Mouse (Mus musculus): ENCODE results near the gene Adcy6.

Adcy6 gene

GRCm38 (mm10) chr15:98602921-98603458, 6.9 kb downstream of the Adcy6 start:
- in situ Hi-C loops (cut with MboI, MseI): no loop called here

DNA sequence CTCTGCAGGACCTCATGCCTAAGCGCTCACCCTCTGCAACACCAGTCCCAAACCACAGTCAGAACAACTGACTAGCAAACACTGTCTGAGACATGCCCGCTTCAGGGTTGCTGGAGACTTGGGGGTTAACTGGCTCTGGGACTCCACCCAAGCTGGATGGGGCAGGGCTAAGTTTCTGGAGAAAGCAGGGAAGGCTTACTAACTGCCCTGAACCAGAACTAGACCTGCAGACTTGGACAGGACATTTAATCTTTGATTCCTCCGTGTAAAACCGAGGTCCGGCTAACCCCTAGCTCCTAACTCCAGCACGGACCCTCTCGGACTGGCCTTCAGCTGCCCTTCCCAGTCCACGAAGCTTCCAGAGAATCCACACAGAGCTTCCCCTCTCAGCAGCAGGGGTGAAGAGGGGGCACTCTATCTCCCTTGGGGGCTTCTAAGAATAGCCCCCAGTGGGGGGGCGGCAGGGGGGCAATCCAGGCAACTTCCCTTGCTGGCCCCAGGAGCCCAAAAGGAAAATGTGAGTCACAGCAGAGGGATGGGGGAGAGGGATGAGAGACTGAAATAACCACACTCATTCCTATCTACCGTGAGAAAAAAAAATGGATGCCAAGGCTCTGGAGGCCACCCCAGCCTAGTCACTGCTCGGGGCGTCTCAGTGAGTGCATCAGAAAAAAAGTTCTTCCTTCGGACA, 7.5 kb downstream of the Adcy6 start:
- in situ Hi-C loops (cut with MboI, MseI): no loop called here

GRCm38 (mm10) chr15:98601832-98602190, 8.1 kb downstream of the Adcy6 start:
- in situ Hi-C loops (cut with MboI, MseI): no loop called here

- in situ Hi-C loops (cut with MboI, MseI): no loop called here
Measured at GRCm38 (mm10) chr15:98600036-98600709, 9.7 kb downstream of the Adcy6 start.

DNA sequence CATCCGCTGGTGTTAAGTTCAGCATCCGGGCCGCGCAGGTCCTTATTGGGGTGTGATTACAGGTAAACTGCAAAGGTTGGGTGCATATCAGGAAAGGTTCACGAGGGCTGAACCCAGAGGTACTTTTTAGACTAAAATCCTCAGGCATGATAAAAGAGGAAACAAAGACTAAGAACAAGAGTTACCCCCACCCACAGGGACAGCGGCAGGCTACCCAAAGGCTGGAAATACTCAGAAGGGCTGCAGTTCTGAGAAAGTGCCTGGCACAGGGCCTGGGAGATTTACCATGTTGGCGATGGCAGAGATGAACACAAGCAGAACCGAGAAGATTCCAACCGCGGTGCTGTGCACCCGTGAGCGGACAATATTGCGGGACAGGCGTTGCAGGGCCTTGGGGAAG, 13.3 kb downstream of the Adcy6 start:
- in situ Hi-C loops (cut with MboI, MseI): no loop called here

DNA sequence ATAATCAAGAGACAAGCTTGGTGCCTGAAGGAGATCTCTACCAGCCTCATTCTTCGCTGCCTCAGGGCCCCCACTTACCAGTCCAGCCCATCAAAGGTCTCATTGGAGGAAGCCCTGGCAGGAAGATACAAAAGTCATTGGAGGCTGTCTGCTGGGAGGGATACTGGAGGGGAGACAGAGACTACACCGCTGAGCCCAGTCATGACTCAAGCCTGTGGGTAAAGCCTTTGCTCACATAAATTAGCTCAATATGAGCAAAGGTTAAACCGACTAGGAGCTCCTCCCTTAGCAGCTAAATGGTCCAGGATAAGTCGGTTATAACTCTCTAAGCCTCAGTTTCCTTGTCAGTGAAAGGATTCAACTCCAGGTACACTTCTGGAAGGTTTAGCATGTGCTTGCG, 14.8 kb downstream of the Adcy6 start:
- in situ Hi-C loops (cut with MboI, MseI): no loop called here

DNA sequence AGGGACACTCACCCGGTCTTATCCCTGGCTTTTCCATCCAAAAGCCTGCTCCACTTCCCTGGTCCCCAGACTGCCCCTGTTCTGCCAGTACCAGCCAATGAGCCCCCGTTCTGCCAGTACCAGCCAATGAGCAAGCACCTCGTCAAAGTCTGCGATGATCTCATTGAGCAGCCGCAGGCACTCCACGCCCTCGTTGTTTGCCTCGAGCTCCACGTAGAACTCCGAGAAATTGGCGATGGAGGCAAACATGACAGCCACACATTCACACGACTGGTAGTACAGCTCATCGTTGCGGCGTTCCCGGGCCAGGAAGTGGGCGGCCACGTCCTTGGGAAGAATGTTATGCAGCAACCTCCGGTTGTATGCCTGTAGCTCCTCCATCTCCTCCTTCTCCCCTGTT, 15.7 kb downstream of the Adcy6 start:
- in situ Hi-C loops (cut with MboI, MseI): no loop called here

DNA sequence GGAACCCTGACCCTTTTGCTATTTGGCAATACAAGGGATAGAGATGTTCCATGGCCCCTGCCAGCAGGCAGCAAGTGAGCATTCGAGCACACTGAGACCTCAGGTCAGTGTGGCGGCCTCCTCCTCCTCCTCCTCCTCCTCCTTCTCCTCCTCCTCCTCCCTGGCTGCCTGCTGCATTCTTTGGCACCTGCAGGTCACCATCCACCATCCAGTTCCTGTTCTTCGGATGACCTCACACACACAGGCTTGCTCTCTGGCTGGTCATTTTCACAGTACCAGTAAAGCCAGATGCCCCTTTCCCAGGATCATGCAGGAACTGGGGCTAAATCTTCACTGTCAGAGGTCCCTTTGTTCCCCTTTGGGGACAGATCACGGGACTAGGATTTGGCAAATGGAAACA, 18.5 kb downstream of the Adcy6 start:
- in situ Hi-C loops (cut with MboI, MseI): no loop called here

GRCm38 (mm10) chr15:98589640-98590336, 20.1 kb downstream of the Adcy6 start:
- in situ Hi-C loops (cut with MboI, MseI): loop anchor here in 1 of 2 experiments (5.0 to 10.0 kb wide), 2 partner anchors 45 to 113 kb away; partner anchors contain the start of gene Cacnb3

- in situ Hi-C loops (cut with MboI, MseI): loop anchor here in 1 of 2 experiments (5.0 to 10.0 kb wide), 2 partner anchors 47 to 115 kb away; partner anchors contain the start of gene Cacnb3
Measured at GRCm38 (mm10) chr15:98587751-98588150, 22.1 kb downstream of the Adcy6 start.

- in situ Hi-C loops (cut with MboI, MseI): loop anchor here in 1 of 2 experiments (5.0 to 10.0 kb wide), 2 partner anchors 49 to 116 kb away; partner anchors contain the start of gene Cacnb3
Measured at GRCm38 (mm10) chr15:98586141-98586540, 23.7 kb downstream of the Adcy6 start.

DNA sequence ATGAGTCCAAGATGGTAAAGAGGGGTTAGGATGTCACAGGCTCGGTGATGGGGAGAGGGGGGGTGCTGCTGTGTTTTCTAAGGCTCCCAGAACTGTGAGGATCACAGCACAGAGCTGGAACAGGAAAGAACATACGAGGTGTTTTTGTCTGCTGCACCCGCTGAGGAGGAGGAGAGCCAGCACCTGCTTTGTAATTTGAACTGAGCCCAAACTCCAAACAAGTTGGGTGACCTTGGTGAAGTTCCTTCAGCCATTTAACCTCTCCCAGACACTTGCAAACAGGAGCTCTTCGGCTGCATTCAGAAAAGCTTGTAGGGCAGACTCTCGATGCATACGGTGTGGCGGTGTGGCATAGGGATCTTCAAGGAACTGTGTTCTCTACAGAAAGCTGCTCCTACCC, 24.5 kb downstream of the Adcy6 start:
- in situ Hi-C loops (cut with MboI, MseI): loop anchor here in 1 of 2 experiments (5.0 to 10.0 kb wide), 2 partner anchors 49 to 117 kb away; partner anchors contain the start of gene Cacnb3

GRCm38 (mm10) chr15:98582996-98583395, 26.9 kb downstream of the Adcy6 start:
- in situ Hi-C loops (cut with MboI, MseI): loop anchor here (5.0 to 10.0 kb wide), 3 partner anchors 34 to 119 kb away; partner anchors contain the start of gene Cacnb3 (in 1 of the 2)

DNA sequence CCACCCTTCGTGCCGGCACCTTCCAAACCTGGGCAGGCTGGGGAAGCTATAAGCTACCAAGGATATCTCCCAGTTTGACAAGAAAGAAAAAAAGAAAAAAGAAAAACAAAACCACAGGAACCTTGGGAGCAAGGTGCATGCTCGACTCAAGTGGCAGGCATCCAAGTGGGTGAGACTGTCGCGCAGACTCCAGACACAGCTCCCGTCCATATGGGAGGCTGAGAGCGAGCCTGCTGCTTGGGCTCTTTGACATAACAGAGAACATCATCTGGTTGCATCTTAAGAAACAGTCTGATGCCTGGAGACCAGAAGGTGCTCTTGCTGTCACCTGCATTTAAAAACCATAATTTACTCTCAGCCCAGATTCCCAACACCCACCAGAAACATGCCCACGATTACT, 27.5 kb downstream of the Adcy6 start:
- in situ Hi-C loops (cut with MboI, MseI): loop anchor here (5.0 to 10.0 kb wide), 3 partner anchors 35 to 120 kb away; partner anchors contain the start of gene Cacnb3 (in 1 of the 2)

DNA sequence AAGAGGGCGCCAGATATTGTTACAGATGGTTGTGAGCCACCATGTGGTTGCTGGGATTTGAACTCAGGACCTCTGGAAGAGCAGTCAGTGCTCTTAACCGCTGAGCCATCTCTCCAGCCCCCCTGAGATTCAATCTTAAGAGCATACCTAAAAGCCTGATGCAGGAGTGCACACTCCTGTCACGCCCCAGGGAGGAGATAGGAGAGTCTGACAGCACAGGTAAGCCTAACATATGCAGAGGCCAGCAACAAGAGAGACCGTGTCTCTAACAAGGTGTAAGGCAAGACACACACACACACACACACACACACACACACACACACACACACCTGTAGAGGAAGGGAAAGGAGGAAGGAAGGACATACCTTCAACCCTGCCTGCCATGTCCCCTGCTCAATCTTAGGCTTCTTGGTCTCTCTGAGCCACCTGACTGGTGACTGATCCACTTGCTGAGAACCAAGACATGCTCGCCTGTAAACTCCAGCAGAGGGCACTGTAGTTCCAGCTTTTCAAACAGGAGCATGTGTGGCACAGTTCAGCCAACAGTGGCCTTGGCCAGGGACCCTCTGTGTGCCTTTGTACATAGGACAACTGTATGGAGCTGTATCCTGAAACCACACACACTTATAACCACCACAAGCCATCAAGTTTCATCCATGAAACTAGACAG, 29.9 kb downstream of the Adcy6 start:
- in situ Hi-C loops (cut with MboI, MseI): loop anchor here (5.0 to 10.0 kb wide), 3 partner anchors 37 to 122 kb away; partner anchors contain the start of gene Cacnb3 (in 1 of the 2)

GRCm38 (mm10) chr15:98579310-98579709, 30.6 kb downstream of the Adcy6 start:
- in situ Hi-C loops (cut with MboI, MseI): no loop called here

DNA sequence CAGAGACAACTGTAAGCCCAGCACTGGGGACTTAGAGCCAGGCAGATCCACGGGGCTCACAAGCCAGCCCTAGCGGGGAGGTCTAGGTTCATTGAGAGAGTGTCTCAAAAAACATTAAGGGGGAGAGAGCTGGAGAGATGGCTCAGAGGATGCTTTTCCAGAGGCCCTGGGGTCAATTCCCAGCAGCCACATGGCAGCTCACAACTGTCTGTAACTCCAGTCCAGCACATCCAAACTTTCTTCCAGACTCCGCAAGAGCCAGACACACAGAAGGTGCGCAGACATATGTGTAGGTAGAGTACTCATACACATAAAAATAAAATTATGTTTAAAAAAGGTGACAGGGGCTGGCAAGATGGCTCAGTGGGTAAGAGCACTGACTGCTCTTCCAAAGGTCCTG, 36.6 kb downstream of the Adcy6 start:
- in situ Hi-C loops (cut with MboI, MseI): no loop called here

DNA sequence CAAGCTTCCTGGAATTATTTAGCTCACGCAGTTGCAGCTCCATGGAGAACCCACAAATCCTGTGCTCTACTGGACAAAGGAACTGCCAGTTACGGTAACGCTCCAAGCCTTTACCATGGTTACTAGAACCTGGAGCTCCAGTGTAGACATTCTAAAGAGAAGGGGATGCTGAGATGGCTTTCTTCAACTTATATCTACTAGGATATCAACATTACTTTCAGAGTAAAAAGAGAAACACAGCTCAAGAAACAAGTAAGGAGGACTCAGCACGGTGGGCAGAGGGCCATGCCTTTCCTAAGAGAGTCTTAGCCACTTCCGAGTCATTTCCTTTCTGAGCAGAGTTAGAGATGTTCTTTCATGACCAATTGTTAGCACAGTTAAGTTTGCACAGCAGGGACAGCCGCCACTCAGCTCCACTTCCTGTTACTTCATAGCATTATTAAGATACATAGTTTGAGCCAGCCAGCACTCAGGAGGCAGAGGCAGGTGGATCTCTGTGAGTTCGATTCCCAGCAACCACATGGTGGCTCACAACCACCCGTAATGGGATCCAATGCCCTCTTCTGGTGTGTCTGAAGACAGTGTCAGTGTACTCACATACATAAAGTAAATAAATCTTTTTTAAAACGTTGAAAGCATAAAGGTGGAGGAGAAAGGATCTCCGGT, 38.9 kb downstream of the Adcy6 start, which contains the start of the genes Ccnt1 and 4930415O20Rik:
Ccnt1 (minus strand) TSS at position 51 of the 666 bp plus-strand sequence.
4930415O20Rik (plus strand) TSS at position 132 of the 666 bp plus-strand sequence.
- in situ Hi-C loops (cut with MboI, MseI): no loop called here

- in situ Hi-C loops (cut with MboI, MseI): no loop called here
Measured at GRCm38 (mm10) chr15:98569795-98570365, 40.0 kb downstream of the Adcy6 start.

- in situ Hi-C loops (cut with MboI, MseI): no loop called here
Measured at GRCm38 (mm10) chr15:98569216-98569615, 40.7 kb downstream of the Adcy6 start.

Data from T-helper 17 cell (primary cell).